Mouse (Mus musculus): ENCODE data around the gene Zfp428. TPM values are rescaled to one million over a fixed set of nuclear protein-coding genes. Genes with fewer than 3 reads are reported as not detected.
"Not testable (repeated sequence)": the region's sequence is repeated elsewhere in the genome, so short reads cannot be mapped to it uniquely, and the experiment has no call there.

Zfp428 gene
- total RNA-seq, 4 experiments from 2014 or later, result 15.1 to 17.1 (median 15.6) TPM

GRCm38 (mm10) chr7:24480986-24481473 lies 25.8 kb upstream of the Zfp428 start:
- no peak for DNase-seq (ENCODE audit: low spot score)

- peak; percentile 63 for DNase-seq (ENCODE audit: low spot score)
Measured at GRCm38 (mm10) chr7:24481474-24482207, 25.2 kb upstream of the Zfp428 start, which contains the start of gene Cadm4. TSS of gene Cadm4 (plus strand) at chr7:24482023.

GRCm38 (mm10) chr7:24482208-24483020 lies 24.4 kb upstream of the Zfp428 start:
- DNase-seq (ENCODE audit: low spot score), result no peak

- not testable (repeated sequence) for DNase-seq (ENCODE audit: low spot score)
Measured at GRCm38 (mm10) chr7:24483291-24483690, 23.5 kb upstream of the Zfp428 start.

GRCm38 (mm10) chr7:24485481-24485880 lies 21.3 kb upstream of the Zfp428 start:
- no peak for DNase-seq (ENCODE audit: low spot score)

GRCm38 (mm10) chr7:24486654-24487130 lies 20.1 kb upstream of the Zfp428 start:
- DNase-seq (ENCODE audit: low spot score), result no peak

GRCm38 (mm10) chr7:24487403-24487802 lies 19.4 kb upstream of the Zfp428 start:
- no peak for DNase-seq (ENCODE audit: low spot score)

GRCm38 (mm10) chr7:24488303-24488702 lies 18.5 kb upstream of the Zfp428 start:
- no peak for DNase-seq (ENCODE audit: low spot score)

- DNase-seq (ENCODE audit: low spot score), result no peak
Measured at GRCm38 (mm10) chr7:24499856-24500577, 6.8 kb upstream of the Zfp428 start.

- DNase-seq (ENCODE audit: low spot score), result no peak
Measured at GRCm38 (mm10) chr7:24500929-24501328, 5.9 kb upstream of the Zfp428 start.

GRCm38 (mm10) chr7:24501492-24501891 lies 5.3 kb upstream of the Zfp428 start:
- DNase-seq (ENCODE audit: low spot score), result no peak

GRCm38 (mm10) chr7:24504004-24504403 lies 2.8 kb upstream of the Zfp428 start:
- DNase-seq (ENCODE audit: low spot score), result no peak

- DNase-seq (ENCODE audit: low spot score), result no peak
Measured at GRCm38 (mm10) chr7:24504868-24505267, 1.9 kb upstream of the Zfp428 start.

- no peak for DNase-seq (ENCODE audit: low spot score)
Measured at GRCm38 (mm10) chr7:24505447-24506064, 1.2 kb upstream of the Zfp428 start.

- DNase-seq (ENCODE audit: low spot score), result peak; percentile 31
Measured at GRCm38 (mm10) chr7:24506065-24506459, 744 bp upstream of the Zfp428 start.

- peak; percentile 32 for DNase-seq (ENCODE audit: low spot score)
Measured at GRCm38 (mm10) chr7:24506476-24506837, 349 bp upstream of the Zfp428 start.

GRCm38 (mm10) chr7:24507726-24508114 lies 914 bp downstream of the Zfp428 start:
- no peak for DNase-seq (ENCODE audit: low spot score)

- DNase-seq (ENCODE audit: low spot score), result no peak
Measured at GRCm38 (mm10) chr7:24512355-24512754, 5.5 kb downstream of the Zfp428 start, which contains the start of gene AC161166.1. TSS of gene AC161166.1 (minus strand) at chr7:24512455.

GRCm38 (mm10) chr7:24516319-24516718 lies 9.5 kb downstream of the Zfp428 start:
- DNase-seq (ENCODE audit: low spot score), result not testable (repeated sequence)

- no peak for DNase-seq (ENCODE audit: low spot score)
Measured at GRCm38 (mm10) chr7:24517077-24517476, 10.3 kb downstream of the Zfp428 start.

- no peak for DNase-seq (ENCODE audit: low spot score)
Measured at GRCm38 (mm10) chr7:24517654-24518053, 10.8 kb downstream of the Zfp428 start.
